ENCODE assay signal across 10 mouse cellular contexts in genomic region chr2:105667626-105667950, GRCm38 (mm10). TPM values are rescaled to one million over a fixed set of nuclear protein-coding genes. Genes with fewer than 3 reads are reported as not detected.
A peak's percentile ranks its signal among the peaks of the same experiment; 100 is the strongest.
DNase-seq lines count a peak whose midpoint lies in the region; ATAC-seq and TF ChIP-seq lines count a peak whose summit lies in the region.
"Had no signal": no experiment of that assay in that cellular context is flagged by ENCODE, and none has a peak within 500 bp of the region (broad histone marks: within the 10 kb centered on the region; RNA-seq: fewer than 3 reads in every experiment).

No protein-coding gene starts in this region.

- no peak overlapping the region for H3K9ac ChIP-seq in lung, embryonic 16.5 days (ENCODE audit: low read length)
- no peak overlapping the region for H3K9ac ChIP-seq in intestine, embryonic 14.5 days (ENCODE audit: low read length)
- no peak overlapping the region for H3K9ac ChIP-seq in stomach, postnatal 0 days (ENCODE audit: low read length)
- H3K9ac ChIP-seq: limb, embryonic 15.5 days; stomach, embryonic 15.5 days had no signal

- H3K27ac ChIP-seq in lung, embryonic 16.5 days (ENCODE audit: low read length): no peak overlapping the region
- H3K27ac ChIP-seq in intestine, embryonic 14.5 days (ENCODE audit: low read depth): no peak overlapping the region
- no peak overlapping the region for H3K27ac ChIP-seq in stomach, postnatal 0 days (replicated peaks)
- H3K27ac ChIP-seq: limb, embryonic 15.5 days; stomach, embryonic 15.5 days had no signal

- TF ChIP-seq EP300 in stomach, postnatal 0 days (optimal IDR thresholded peaks at IDR 0.05): no peak

- peak; percentile 56 for TF ChIP-seq CTCF in stomach, postnatal 0 days (IDR thresholded peaks at IDR 0.05; ENCODE audit: low read depth)

- H3K9me3 ChIP-seq in lung, embryonic 16.5 days (ENCODE audit: control insufficient read depth, low read length): no peaks in the 10 kb centered on the region
- H3K9me3 ChIP-seq in intestine, embryonic 14.5 days (ENCODE audit: control insufficient read depth, low read length): no peaks in the 10 kb centered on the region
- H3K9me3 ChIP-seq in stomach, postnatal 0 days (ENCODE audit: control insufficient read depth, low read length): no peaks in the 10 kb centered on the region
- H3K9me3 ChIP-seq: limb, embryonic 15.5 days; stomach, embryonic 15.5 days had no signal

- WGBS in lung, embryonic 16.5 days: under 1% methylated on average over 11 of the region's 11 CpGs
- WGBS in intestine, embryonic 14.5 days: 2% methylated on average over 11 of the region's 11 CpGs
- under 1% methylated on average over 11 of the region's 11 CpGs for WGBS in stomach, postnatal 0 days

- no peak for DNase-seq in lung, postnatal 36 days
- DNase-seq in intestine, embryonic 14.5 days (ENCODE audit: low spot score): peak; percentile 65
- peak; percentile 61 for DNase-seq in stomach, postnatal 0 days (ENCODE audit: low spot score)
- no peak for DNase-seq in ovary, postnatal 14 days (ENCODE audit: low spot score)
- DNase-seq in natural killer cell, adult 2 months (ENCODE audit: low spot score in 2 of 2): no peak

- H3K27me3 ChIP-seq in lung, embryonic 16.5 days (ENCODE audit: control insufficient read depth, insufficient read depth, low read depth, low read length): peaks cover 99% of the 10 kb centered on the region
- H3K27me3 ChIP-seq in intestine, embryonic 14.5 days (replicated peaks; ENCODE audit: control insufficient read depth, insufficient read depth, low read length): peaks cover 100% of the 10 kb centered on the region
- H3K27me3 ChIP-seq in stomach, postnatal 0 days (ENCODE audit: control insufficient read depth, insufficient read depth, low read length): peaks cover 35% of the 10 kb centered on the region

- H3K4me3 ChIP-seq in lung, embryonic 16.5 days (ENCODE audit: low read length): no peak overlapping the region
- no peak overlapping the region for H3K4me3 ChIP-seq in intestine, embryonic 14.5 days (ENCODE audit: low read depth, low read length)
- peak overlapping the region; percentile 10; the same call in 1 of the 2 replicates for H3K4me3 ChIP-seq in stomach, postnatal 0 days (ENCODE audit: low read depth, low read length)
- H3K4me3 ChIP-seq: stomach, embryonic 15.5 days had no signal

- H3K36me3 ChIP-seq in lung, embryonic 16.5 days (ENCODE audit: control insufficient read depth, insufficient read depth, low read length): no peaks in the 10 kb centered on the region
- H3K36me3 ChIP-seq in intestine, embryonic 14.5 days (ENCODE audit: control insufficient read depth, insufficient read depth, low read length): no peaks in the 10 kb centered on the region
- no peaks in the 10 kb centered on the region for H3K36me3 ChIP-seq in stomach, postnatal 0 days (ENCODE audit: control insufficient read depth, insufficient read depth, low read length)
- H3K36me3 ChIP-seq: limb, embryonic 15.5 days; stomach, embryonic 15.5 days had no signal

- ATAC-seq in lung, embryonic 16.5 days (ENCODE audit: low read depth): peak; percentile 63; the same call in 1 of the 2 replicates
- 0 out of 2 replicates have a peak, but pooled peaks have one; percentile 27 for ATAC-seq in common myeloid progenitor, adult 5-6 weeks (replicated peaks; ENCODE audit: low read depth, poor library complexity, severe bottlenecking)
- no peak; the same call in 1 of the 2 replicates for ATAC-seq in intestine, embryonic 14.5 days (replicated peaks; ENCODE audit: low FRiP score, low TSS enrichment, low read depth)
- peak; percentile 61 for ATAC-seq in stomach, postnatal 0 days (ENCODE audit: low FRiP score, low TSS enrichment)

- H3K4me2 ChIP-seq in lung, embryonic 16.5 days (ENCODE audit: low read depth, low read length): no peak overlapping the region
- H3K4me2 ChIP-seq in intestine, embryonic 14.5 days (ENCODE audit: low read length): no peak overlapping the region
- H3K4me2 ChIP-seq in stomach, postnatal 0 days (replicated peaks; ENCODE audit: low read depth): peak overlapping the region; percentile 25; the same call in 1 of the 2 replicates
- H3K4me2 ChIP-seq: limb, embryonic 15.5 days; stomach, embryonic 15.5 days had no signal

- peaks cover 5% of the 10 kb centered on the region for H3K4me1 ChIP-seq in lung, embryonic 16.5 days (replicated peaks; ENCODE audit: control insufficient read depth, insufficient read depth, low read length)
- H3K4me1 ChIP-seq in intestine, embryonic 14.5 days (replicated peaks; ENCODE audit: control insufficient read depth, insufficient read depth, low read length): no peaks in the 10 kb centered on the region
- no peaks in the 10 kb centered on the region for H3K4me1 ChIP-seq in stomach, postnatal 0 days (replicated peaks; ENCODE audit: control insufficient read depth, insufficient read depth)

RNA-seq across cellular contexts. Expression of gene Pax6, which starts 1.1 kb away (rescaled TPM):
- 0.16 TPM in 1 of 2 replicates, not detected in the other for polyA plus RNA-seq in lung, embryonic 16.5 days (2015; fragmentation: Nextera tagmentation; extraction: Ambion mirVana)
- not detected in 2 replicates for total RNA-seq in common myeloid progenitor, adult 5-6 weeks (2017)
- polyA plus RNA-seq in intestine, embryonic 14.5 days (2014; fragmentation: Nextera tagmentation; extraction: Ambion mirVana): 0.19 and 2.2 TPM in 2 replicates
- polyA plus RNA-seq in stomach, postnatal 0 days (2015; fragmentation: Nextera tagmentation; extraction: Ambion mirVana): 0.63 and 0.67 TPM in 2 replicates
- total RNA-seq: gastrocnemius, adult 8-10 months had no signal

Comparison
In these comparisons a context has a peak if more than half of its experiments do, and no peak if none do; other contexts are left out.
1. DNase-seq: peak in intestine, embryonic 14.5 days (single experiment) and stomach, postnatal 0 days (single experiment); none in lung, postnatal 36 days (single experiment), ovary, postnatal 14 days (single experiment) and natural killer cell, adult 2 months (0 of 2).